Mouse (Mus musculus) liver, adult 2 months (tissue): Measurements from ENCODE around the gene A830031A19Rik. TPM values are rescaled to one million over a fixed set of nuclear protein-coding genes. Genes with fewer than 3 reads are reported as not detected.

Experiments
- DNase-seq: peaks from one replicate; pipeline ENCODE4 v3.0.0-alpha.2; 2011; ENCODE audit warnings: low read depth, low spot score; ENCODE audit errors: extremely low read depth
- H3K27ac ChIP-seq: fragments of 200-500 bp; replicated peaks from 2 replicates; pipeline ENCODE4 v1.5.1; 2012; ENCODE audit warnings: low read depth, mild to moderate bottlenecking, control low read depth, inconsistent platforms, low read length; ENCODE audit not compliant: insufficient read depth
- H3K27me3 ChIP-seq: fragments of 200-500 bp; 2 replicates; pipeline ENCODE4 v1.6.1; 2012; ENCODE audit warnings: mild to moderate bottlenecking, moderate library complexity, low read length, inconsistent platforms; ENCODE audit not compliant: control insufficient read depth, insufficient read depth
- H3K36me3 ChIP-seq: fragments of 200-500 bp; 2 replicates; pipeline ENCODE4 v1.6.1; 2012; ENCODE audit warnings: low read length, inconsistent platforms; ENCODE audit not compliant: control insufficient read depth, insufficient read depth
- H3K4me1 ChIP-seq: fragments of 200-500 bp; 2 replicates; pipeline ENCODE4 v1.6.1; 2011; ENCODE audit warnings: low read length; ENCODE audit not compliant: control insufficient read depth, insufficient read depth
- H3K4me3 ChIP-seq: fragments of 200-500 bp; 2 replicates; pipeline ENCODE4 v1.5.1; 2011; ENCODE audit warnings: low read depth, mild to moderate bottlenecking, control low read depth, low read length, moderate library complexity; ENCODE audit not compliant: insufficient read depth
- H3K79me2 ChIP-seq: fragments of 200-500 bp; 2 replicates; pipeline ENCODE4 v1.6.1; 2012; ENCODE audit warnings: inconsistent platforms, mild to moderate bottlenecking, low read length, moderate library complexity; ENCODE audit not compliant: control insufficient read depth, insufficient read depth
- H3K9ac ChIP-seq: fragments of 200-500 bp; 2 replicates; pipeline ENCODE4 v1.6.1; 2012; ENCODE audit warnings: low read depth, mild to moderate bottlenecking, control low read depth, inconsistent platforms, low read length
- CTCF ChIP-seq: fragments of 200-500 bp; IDR thresholded peaks from 2 replicates; pipeline ENCODE4 v1.5.1; 2011; ENCODE audit warnings: low read depth, low read length, control low read depth
- POLR2A ChIP-seq: fragments of 200-500 bp; IDR thresholded peaks from 2 replicates; pipeline ENCODE4 v1.6.1; 2011; ENCODE audit warnings: low read length, control low read depth; ENCODE audit not compliant: insufficient read depth; ENCODE audit errors: extremely low read depth
- WGBS: fragments of 180-500 bp; shearing (Covaris S2); methylation state at CpG from one replicate; pipeline ENCODE4 v1.1.7; 2018; 5-methylcytosine and 5-hydroxymethylcytosine counted together
- polyA plus RNA-seq: library from polyadenylated mRNA; depleted of rRNA; stranded (reverse); fragments of >200 nt; gene quantifications from 2 replicates; pipeline ENCODE4 v1.2.3, GENCODE M21; 2012; rRNA removed
- total RNA-seq: library from RNA; depleted of rRNA; stranded (reverse); fragments of >200 nt; gene quantifications from 2 replicates; pipeline ENCODE4 v1.2.3, GENCODE M21; 2014; rRNA removed

The A830031A19Rik gene
- total and polyA plus RNA-seq, 2 experiments = not detected

GRCm38 (mm10) chr11:24000675-24001074 is 74.2 kb downstream of the A830031A19Rik start:
- no peaks in the 10 kb centered on the region for H3K4me1 ChIP-seq
- no peaks in the 10 kb centered on the region for H3K36me3 ChIP-seq
- DNase-seq = no peak
- H3K27me3 ChIP-seq = no peaks in the 10 kb centered on the region
- TF ChIP-seq POLR2A (no peak), CTCF (no peak)
- no peaks in the 10 kb centered on the region for H3K79me2 ChIP-seq
- WGBS = 83% methylated on average over 7 of the region's 7 CpGs
- no peak overlapping the region for H3K27ac ChIP-seq
- H3K4me3 ChIP-seq = no peak overlapping the region
- H3K9ac ChIP-seq = no peak overlapping the region

Other genes with a start within 250 kb of the A830031A19Rik start
- gene Papolg, start 179.8 kb downstream of the A830031A19Rik start, total RNA-seq = 4.9 and 5.3 TPM in 2 replicates
- 0.92 and 1.6 TPM in 2 replicates for gene Papolg, start 179.8 kb downstream of the A830031A19Rik start, polyA plus RNA-seq
- 0.09 and 0.27 TPM in 2 replicates for gene Bcl11a, start 3.0 kb upstream of the A830031A19Rik start, total RNA-seq
- 0.05 and 0.13 TPM in 2 replicates for gene Bcl11a, start 3.0 kb upstream of the A830031A19Rik start, polyA plus RNA-seq